Mouse (Mus musculus): Measurements from ENCODE around the gene Ryr1.
A peak's percentile ranks its signal among the peaks of the same experiment; 100 is the strongest.

The Ryr1 gene

DNA sequence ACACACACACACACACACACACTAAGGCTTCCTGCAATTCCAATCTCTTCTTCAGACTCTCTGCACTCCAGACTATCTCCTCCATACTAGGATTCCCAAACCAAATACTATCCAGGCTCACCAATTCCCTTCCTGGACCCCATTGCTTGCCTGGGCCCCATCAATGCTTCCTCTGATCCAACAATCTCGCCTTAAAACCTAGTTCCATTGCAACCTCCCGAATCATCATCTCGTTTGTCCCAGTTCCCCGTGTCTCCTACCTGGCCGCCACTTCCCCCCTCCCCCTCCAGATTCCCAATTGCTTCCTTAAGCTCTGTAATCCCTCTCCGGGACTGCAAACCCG, 163.4 kb downstream of the Ryr1 start:
- DNase-seq (ENCODE audit: low read depth, low spot score), result no peak

DNA sequence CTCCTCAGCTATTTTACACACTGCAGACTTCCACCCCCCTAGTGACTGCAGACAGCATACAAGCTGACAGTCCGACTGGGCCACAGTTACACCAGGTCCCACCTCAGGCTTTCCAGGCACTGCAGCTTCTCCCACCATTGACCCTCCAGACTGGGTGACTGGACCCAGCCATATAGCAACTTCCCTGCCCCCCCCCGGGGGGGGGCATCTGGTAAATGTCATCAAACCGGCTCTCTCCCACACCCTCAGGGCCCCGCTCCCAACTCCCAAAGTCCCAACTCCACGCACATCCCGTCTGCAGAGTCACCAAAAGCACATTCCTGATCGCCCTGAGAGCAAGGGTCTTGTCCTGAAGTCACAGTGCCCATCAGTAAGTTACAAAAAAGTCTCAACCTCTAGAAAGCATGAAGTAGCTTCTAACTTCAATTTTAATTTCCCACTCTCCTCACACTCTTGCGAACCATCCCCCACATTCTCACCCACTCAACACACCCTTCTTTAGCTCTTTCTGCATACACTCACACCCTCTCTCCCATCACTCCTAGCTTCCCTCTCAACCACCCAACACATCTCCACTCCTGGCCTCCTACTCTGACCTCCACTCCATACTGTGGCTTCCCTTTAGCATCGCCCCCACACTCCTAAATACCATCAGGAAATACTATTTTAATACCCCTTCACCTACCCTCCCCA, 164.5 kb downstream of the Ryr1 start:
- DNase-seq (ENCODE audit: low read depth, low spot score), result peak; percentile 69

DNA sequence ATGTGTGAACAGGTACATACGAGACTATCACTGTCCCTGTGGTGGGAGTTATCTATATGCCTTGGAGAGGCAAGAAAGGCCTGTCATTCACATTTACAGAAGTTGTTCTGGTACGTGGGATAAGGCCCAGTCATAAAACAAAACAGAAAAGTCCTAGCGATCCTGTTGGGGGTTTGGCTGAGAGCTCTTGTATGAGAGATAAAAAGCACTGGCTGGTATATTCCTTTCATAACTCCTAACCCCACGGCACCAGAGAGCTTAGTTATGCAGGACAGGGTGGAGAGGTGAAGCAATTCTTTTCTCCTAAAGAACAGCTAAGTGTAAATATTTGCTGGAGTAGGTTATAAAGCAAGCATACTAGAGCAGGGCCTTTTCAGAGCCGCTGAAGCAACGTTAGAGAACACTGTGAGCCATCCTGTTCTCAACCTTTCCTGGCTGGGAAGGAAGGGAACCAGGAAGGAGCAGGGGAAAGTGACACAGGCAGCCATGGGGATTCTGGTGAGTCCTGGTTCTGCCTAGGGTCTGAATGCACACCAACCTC, 165.4 kb downstream of the Ryr1 start:
- no peak for DNase-seq (ENCODE audit: low read depth, low spot score)

DNA sequence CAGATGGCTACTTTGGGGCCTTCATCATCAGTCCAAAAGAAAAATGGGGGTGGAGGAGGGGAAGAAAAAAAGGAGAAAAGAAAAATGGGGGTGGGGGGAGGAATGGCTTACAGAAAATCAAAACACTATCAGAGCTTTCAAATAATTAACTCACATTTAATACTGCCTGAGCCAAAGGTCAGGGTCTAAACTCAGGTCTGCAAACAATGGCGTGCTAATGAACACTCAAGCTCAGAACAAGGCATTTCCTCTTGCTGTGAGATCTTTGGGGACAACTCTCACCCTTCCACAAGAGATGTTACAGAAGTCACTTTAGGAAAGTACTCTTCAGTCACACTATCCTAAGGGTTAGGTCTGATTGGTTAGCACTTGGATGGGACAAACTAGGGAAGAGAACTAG, 166.2 kb downstream of the Ryr1 start:
- DNase-seq (ENCODE audit: low read depth, low spot score), result no peak

DNA sequence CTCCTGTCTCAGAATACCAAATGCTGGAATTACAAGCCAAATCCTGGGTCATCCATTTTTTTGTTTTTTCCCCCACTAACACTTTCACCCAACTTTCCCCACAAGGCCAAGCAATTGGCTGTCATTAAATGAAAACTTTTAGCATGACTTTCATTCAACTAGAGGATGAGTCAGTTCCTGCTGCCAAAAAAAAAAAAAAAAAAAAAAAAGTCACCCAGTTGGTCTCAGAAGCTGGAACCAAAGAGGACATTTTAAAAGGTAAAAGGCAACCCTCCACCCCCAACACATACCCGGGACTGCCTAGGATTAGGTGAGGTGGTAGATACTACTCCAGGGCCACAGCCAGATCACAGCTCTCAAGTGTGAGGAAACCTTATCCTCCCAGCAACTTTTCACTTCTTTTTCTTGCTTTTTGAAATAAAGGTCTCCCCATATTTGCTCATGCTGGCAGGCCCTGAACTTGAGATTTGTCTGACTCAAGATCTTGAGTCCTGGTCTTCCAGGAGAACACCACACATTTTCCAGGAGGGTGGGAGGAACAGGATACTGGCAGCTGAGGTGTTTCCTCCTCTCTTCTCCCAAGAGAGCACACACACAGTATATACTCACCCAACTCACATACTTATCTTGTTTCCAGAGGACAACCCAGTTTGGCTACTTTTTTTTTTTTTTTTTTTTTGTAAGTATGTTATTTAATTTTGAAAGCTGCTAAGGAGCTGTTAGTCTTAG, 166.8 kb downstream of the Ryr1 start:
- no peak for DNase-seq (ENCODE audit: low read depth, low spot score)

DNA sequence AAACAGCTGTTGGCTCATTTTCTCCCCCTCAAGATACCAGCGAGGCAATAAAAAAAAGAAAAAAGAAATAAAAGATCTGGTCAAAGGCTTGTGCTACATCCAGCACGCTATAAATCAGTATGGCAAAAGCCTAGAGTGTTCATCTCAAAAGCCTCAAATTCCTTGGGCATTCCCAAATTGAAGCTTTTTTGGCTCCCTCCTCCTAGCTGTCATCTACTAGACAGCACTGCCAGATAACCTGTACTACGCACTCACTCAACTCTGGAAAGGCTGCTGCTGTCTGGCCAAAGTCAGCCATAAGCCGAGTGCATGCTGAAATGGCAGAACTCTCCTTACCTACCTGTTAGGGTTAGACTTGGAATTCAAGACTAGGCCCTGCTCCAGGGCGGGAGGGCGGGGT, 167.7 kb downstream of the Ryr1 start:
- no peak for DNase-seq (ENCODE audit: low read depth, low spot score)

DNA sequence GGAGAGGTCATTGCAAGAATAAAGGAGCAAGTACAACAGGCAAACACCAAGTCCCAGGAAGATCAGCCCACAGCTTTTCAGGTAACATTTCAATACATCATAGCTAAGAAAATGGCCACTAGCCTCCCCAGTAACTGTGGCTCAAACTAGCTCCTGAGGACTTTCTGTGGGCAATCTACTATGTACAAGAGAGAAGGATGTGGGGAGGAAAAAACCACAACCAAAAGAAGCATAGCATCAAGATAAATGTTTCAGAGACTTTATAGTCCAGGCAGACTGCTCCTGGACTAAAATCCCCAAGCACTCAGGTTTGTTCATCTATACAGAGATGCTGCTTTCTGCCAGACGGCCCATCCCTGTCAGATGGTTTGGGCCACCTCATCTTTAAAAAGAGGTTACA, 168.7 kb downstream of the Ryr1 start:
- DNase-seq (ENCODE audit: low read depth, low spot score), result no peak

DNA sequence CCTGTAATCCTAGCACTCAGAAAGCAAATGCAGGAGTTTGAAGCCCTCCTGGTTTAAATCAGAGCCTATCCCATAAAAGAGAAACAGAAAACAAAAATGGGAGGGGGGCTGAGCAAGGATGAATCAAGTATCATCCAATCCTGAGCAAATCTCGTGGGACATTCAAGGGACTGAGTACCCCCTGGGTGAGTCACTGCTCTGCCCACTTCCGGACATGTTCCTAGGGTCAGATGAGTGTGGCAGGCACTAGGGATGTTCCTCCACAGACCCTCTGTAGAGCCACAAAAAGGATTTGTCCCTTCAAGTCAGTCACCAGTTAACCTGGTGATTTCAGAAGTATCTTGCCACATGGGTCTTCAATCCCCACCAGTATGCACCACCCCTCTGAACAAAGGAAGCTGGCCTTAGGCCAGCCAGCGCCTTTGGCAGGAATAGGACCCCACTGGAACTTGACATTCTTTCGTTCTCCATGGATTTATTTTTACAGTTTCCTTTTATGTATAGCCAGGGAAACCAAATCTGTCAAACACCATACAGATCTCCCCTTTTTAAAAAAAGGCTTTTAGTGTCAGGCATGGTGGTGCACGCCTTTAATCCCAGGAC, 169.6 kb downstream of the Ryr1 start:
- DNase-seq (ENCODE audit: low read depth, low spot score), result no peak

DNA sequence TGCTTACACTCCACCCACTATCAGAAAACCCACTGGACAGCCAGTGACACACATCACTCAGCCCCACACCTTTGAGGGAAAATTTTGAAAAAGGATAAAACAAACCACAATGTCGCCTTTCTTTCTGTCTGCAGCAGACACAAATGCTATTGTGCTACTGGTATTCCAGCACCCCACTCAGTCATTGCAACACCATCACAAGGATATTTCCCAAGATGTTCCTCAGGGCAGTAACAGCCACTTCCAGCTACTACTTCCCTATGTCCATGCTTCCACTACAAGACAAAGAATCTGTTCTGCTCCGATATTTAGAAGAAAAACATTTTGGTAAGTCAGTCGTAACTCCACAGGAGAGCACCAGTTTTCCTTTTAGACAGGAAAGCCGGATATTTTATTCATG, 170.2 kb downstream of the Ryr1 start:
- no peak for DNase-seq (ENCODE audit: low read depth, low spot score)

DNA sequence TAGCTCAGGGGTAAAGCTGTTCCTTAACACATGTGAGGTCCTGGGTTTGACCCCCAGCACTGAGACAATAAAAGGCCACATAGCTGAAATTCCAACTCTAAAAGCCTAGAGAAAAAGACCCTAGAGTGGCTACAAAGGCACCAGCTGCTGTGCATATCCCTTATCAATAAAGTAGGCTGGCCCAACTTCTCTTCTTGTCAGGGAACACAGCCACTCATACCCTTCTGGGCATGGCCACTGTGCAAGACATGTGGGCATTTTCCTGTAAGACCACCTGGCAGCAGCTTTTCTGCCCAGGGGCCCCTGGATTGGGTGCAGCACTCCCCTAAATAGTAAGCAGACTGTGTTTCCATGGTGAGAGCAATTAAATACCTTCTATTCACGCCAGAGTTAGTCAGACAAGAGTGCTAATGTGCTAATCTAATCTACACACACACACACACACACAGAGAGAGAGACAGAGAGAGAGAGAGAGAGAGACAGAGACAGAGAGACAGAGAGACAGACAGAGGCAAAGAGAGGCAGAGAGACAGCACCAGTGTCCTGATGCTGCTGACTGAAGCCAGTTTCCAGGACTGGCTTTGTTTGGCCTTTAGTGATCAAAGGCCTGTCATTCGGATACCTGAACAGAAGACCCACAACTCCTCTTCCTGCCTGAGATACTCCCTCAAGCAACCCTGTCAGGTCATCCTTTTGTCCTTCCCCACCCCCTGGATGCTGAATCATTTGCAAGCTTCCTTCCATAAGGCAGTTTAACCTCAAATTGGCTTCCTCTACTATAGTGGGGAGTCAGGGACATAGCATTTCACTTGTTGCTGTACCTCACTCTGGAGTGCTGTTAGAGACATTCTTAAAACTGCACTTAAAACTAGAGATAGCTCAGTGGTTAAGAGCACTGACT, 171.3 kb downstream of the Ryr1 start:
- DNase-seq (ENCODE audit: low read depth, low spot score), result no peak
